Mouse (Mus musculus): ENCODE measurements around the gene Kdm6b. TPM values are rescaled to one million over a fixed set of nuclear protein-coding genes. Genes with fewer than 3 reads are reported as not detected.
A peak's percentile ranks its signal among the peaks of the same experiment; 100 is the strongest.

Kdm6b gene
- polyA plus RNA-seq, 1 experiment from 2014 or later, result 7.4 TPM

GRCm38 (mm10) chr11:69371601-69372000 lies 41.9 kb downstream of the Kdm6b start:
- no peak for ATAC-seq
- no peaks in the 10 kb centered on the region for H3K9me3 ChIP-seq (ENCODE audit: low read length)
- H3K9ac ChIP-seq (replicated peaks), result no peak overlapping the region
- H3K36me3 ChIP-seq (replicated peaks; ENCODE audit: insufficient read depth, low read length), result no peaks in the 10 kb centered on the region
- TF ChIP-seq EP300 (IDR thresholded peaks at IDR 0.05; ENCODE audit: low read depth), result no peak
- H3K4me2 ChIP-seq (ENCODE audit: low read depth, low read length), result no peak overlapping the region
- H3K4me3 ChIP-seq (ENCODE audit: low read depth, low read length), result no peak overlapping the region
- 73% methylated on average over 12 of the region's 12 CpGs for WGBS (ENCODE audit: insufficient replicate concordance)
- peaks cover 36% of the 10 kb centered on the region for H3K4me1 ChIP-seq (ENCODE audit: insufficient read depth)
- no peak for DNase-seq
- H3K27me3 ChIP-seq (ENCODE audit: insufficient read depth, low read length), result peaks cover 20% of the 10 kb centered on the region
- no peak overlapping the region for H3K27ac ChIP-seq (ENCODE audit: low read depth)

- Histone ChIP-seq H3K4me1 (ENCODE audit: insufficient read depth) (peaks cover 41% of the 10 kb centered on the region), H3K36me3 (replicated peaks; ENCODE audit: insufficient read depth, low read length) (no peaks in the 10 kb centered on the region), H3K27ac (ENCODE audit: low read depth) (no peak overlapping the region), H3K9me3 (ENCODE audit: low read length) (no peaks in the 10 kb centered on the region), H3K9ac (replicated peaks) (no peak overlapping the region), H3K4me3 (ENCODE audit: low read depth, low read length) (no peak overlapping the region), H3K27me3 (ENCODE audit: insufficient read depth, low read length) (peaks cover 20% of the 10 kb centered on the region), H3K4me2 (ENCODE audit: low read depth, low read length) (no peak overlapping the region)
- DNase-seq (no peak), ATAC-seq (no peak)
- 34% methylated on average over 8 of the region's 9 CpGs for WGBS (ENCODE audit: insufficient replicate concordance)
- TF ChIP-seq CTCF (IDR thresholded peaks at IDR 0.05; ENCODE audit: low read depth) (no peak), EP300 (IDR thresholded peaks at IDR 0.05; ENCODE audit: low read depth) (no peak)
These were observed 42.7 kb downstream of the Kdm6b start for GRCm38 (mm10) chr11:69370817-69371215.

- WGBS (ENCODE audit: insufficient replicate concordance), result 41% methylated on average over 2 of the region's 2 CpGs
- H3K27ac ChIP-seq (ENCODE audit: low read depth), result peak overlapping the region; percentile 91; the same call in 1 of the 2 replicates
- peak overlapping the region; percentile 87; the same call in 1 of the 2 replicates for H3K4me2 ChIP-seq (ENCODE audit: low read depth, low read length)
- no peaks in the 10 kb centered on the region for H3K36me3 ChIP-seq (replicated peaks; ENCODE audit: insufficient read depth, low read length)
- H3K27me3 ChIP-seq (ENCODE audit: insufficient read depth, low read length), result peaks cover 20% of the 10 kb centered on the region
- no peak for TF ChIP-seq EP300 (IDR thresholded peaks at IDR 0.05; ENCODE audit: low read depth)
- TF ChIP-seq CTCF (IDR thresholded peaks at IDR 0.05; ENCODE audit: low read depth), result no peak
- no peaks in the 10 kb centered on the region for H3K9me3 ChIP-seq (ENCODE audit: low read length)
- no peak overlapping the region for H3K9ac ChIP-seq (replicated peaks)
- no peak for DNase-seq
- no peak for ATAC-seq
- peak overlapping the region; percentile 83; the same call in 1 of the 2 replicates for H3K4me3 ChIP-seq (ENCODE audit: low read depth, low read length)
- H3K4me1 ChIP-seq (ENCODE audit: insufficient read depth), result peaks cover 46% of the 10 kb centered on the region
These were observed 43.3 kb downstream of the Kdm6b start for GRCm38 (mm10) chr11:69369990-69370816.

- peak within 1 kb of the TSS; percentile 83 for H3K4me3 ChIP-seq (ENCODE audit: low read depth, low read length)
- H3K36me3 ChIP-seq (replicated peaks; ENCODE audit: insufficient read depth, low read length), result no peaks in the 10 kb centered on the region
- 6% methylated on average over 24 of the region's 34 CpGs for WGBS (ENCODE audit: insufficient replicate concordance)
- H3K4me2 ChIP-seq (ENCODE audit: low read depth, low read length), result peak within 1 kb of the TSS; percentile 87
- peak within 1 kb of the TSS; percentile 92 for H3K9ac ChIP-seq (replicated peaks)
- H3K27ac ChIP-seq (ENCODE audit: low read depth), result peak within 1 kb of the TSS; percentile 91
- no peaks in the 10 kb centered on the region for H3K9me3 ChIP-seq (ENCODE audit: low read length)
- ATAC-seq (no peak), DNase-seq (no peak)
- H3K27me3 ChIP-seq (ENCODE audit: insufficient read depth, low read length), result peaks cover 20% of the 10 kb centered on the region
- peaks cover 51% of the 10 kb centered on the region for H3K4me1 ChIP-seq (ENCODE audit: insufficient read depth)
- TF ChIP-seq EP300 (IDR thresholded peaks at IDR 0.05; ENCODE audit: low read depth) (no peak), CTCF (IDR thresholded peaks at IDR 0.05; ENCODE audit: low read depth) (no peak)
These were observed 44.1 kb downstream of the Kdm6b start, which contains the start of gene Chd3 for GRCm38 (mm10) chr11:69369215-69369989. Chd3 (minus strand) TSS chr11:69369406.

- peak overlapping the region; percentile 83 for H3K4me3 ChIP-seq (ENCODE audit: low read depth, low read length)
- no peaks in the 10 kb centered on the region for H3K9me3 ChIP-seq (ENCODE audit: low read length)
- under 1% methylated on average over 39 of the region's 106 CpGs for WGBS (ENCODE audit: insufficient replicate concordance)
- H3K9ac ChIP-seq (replicated peaks), result peak overlapping the region; percentile 92
- H3K36me3 ChIP-seq (replicated peaks; ENCODE audit: insufficient read depth, low read length), result no peaks in the 10 kb centered on the region
- peak overlapping the region; percentile 91 for H3K27ac ChIP-seq (ENCODE audit: low read depth)
- peaks cover 20% of the 10 kb centered on the region for H3K27me3 ChIP-seq (ENCODE audit: insufficient read depth, low read length)
- peak; percentile 63 for DNase-seq
- peaks cover 52% of the 10 kb centered on the region for H3K4me1 ChIP-seq (ENCODE audit: insufficient read depth)
- peak overlapping the region; percentile 87 for H3K4me2 ChIP-seq (ENCODE audit: low read depth, low read length)
- TF ChIP-seq CTCF (IDR thresholded peaks at IDR 0.05; ENCODE audit: low read depth), result no peak
- ATAC-seq, result peak; percentile 11; the same call in 1 of the 2 replicates
These were observed 44.9 kb downstream of the Kdm6b start for GRCm38 (mm10) chr11:69368356-69369214.

Measured in liver, postnatal 0 days (tissue).